Mouse (Mus musculus): Measurements from ENCODE around the gene Snrpd3. TPM values are rescaled to one million over a fixed set of nuclear protein-coding genes. Genes with fewer than 3 reads are reported as not detected.
A peak's percentile ranks its signal among the peaks of the same experiment; 100 is the strongest.

The Snrpd3 gene
- polyA plus RNA-seq, 1 experiment from 2014 or later: 147 TPM

DNA sequence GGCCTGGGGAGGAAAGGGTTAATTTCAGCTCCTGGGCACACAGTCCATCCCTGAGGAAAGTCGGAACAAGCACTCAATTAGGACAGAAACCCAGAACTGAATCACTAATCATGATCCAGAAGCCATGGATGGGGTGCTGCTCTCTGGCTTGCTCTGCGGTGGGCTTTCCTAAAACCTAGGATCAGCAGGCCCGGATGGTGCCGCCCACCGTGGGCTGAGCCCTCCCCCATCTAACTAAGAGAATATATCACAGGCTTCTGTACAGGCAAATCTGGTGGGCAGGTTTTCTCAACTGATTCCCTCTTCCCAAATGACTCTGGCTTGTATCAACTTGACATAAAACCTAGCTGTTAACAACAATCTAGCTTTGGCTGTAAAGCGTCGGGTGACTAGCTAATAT is 30.6 kb downstream of the Snrpd3 start:
- Histone ChIP-seq H3K9me3 (no peaks in the 10 kb centered on the region), H3K9ac (no peak overlapping the region), H3K4me2 (no peak overlapping the region), H3K4me3 (replicated peaks) (no peak overlapping the region), H3K36me3 (no peaks in the 10 kb centered on the region), H3K27me3 (replicated peaks) (no peaks in the 10 kb centered on the region), H3K4me1 (peaks cover 9% of the 10 kb centered on the region; the same call in 1 of the 2 replicates), H3K27ac (no peak overlapping the region)
- 46% methylated on average over 7 of the region's 7 CpGs for WGBS
- no peak for ATAC-seq (ENCODE audit: insufficient read depth, low FRiP score, low read depth)

DNA sequence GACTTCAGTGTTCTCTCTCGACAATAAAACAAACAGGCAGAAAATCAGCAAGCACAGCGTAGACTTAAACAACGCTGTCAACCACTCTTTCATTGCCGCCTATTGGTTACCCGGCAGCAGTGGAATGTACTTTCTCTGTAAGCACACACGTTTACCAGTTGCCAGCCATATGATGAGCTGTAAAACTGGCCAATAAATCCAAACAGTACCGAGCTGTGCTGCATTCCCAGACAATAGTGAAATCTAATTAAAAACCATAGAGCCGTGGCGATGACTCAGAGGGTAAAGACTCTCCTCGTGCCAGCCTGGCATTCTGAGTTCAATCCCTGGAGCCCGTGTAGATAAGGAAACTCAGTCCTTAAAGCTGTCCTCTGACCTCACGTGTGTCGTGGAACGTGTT is 31.1 kb downstream of the Snrpd3 start:
- H3K36me3 ChIP-seq: no peaks in the 10 kb centered on the region
- H3K4me1 ChIP-seq: peaks cover 9% of the 10 kb centered on the region; the same call in 1 of the 2 replicates
- WGBS: 45% methylated on average over 14 of the region's 14 CpGs
- H3K4me3 ChIP-seq (replicated peaks): no peak overlapping the region
- no peak overlapping the region for H3K9ac ChIP-seq
- H3K9me3 ChIP-seq: no peaks in the 10 kb centered on the region
- no peak overlapping the region for H3K27ac ChIP-seq
- no peak for ATAC-seq (ENCODE audit: insufficient read depth, low FRiP score, low read depth)
- H3K4me2 ChIP-seq: no peak overlapping the region
- no peaks in the 10 kb centered on the region for H3K27me3 ChIP-seq (replicated peaks)

DNA sequence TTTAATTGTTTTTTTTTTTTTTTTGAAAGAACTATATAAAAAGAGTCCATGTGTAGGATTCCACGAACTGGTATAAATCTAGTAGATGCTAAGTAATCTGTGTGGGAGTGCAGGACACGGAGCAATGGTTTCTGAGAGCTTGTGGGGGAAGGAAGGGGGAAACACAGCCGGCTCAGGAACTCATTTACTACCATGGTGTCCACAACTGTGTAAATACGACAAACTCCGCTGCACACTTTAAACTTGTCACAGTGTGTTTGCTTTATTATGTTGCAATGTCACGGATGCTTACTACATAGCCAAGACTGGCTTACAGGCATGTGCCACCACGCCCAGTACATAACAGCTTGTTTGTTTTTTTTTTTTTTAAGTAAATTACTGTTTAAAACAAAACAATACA is 32.5 kb downstream of the Snrpd3 start:
- no peak overlapping the region for H3K4me3 ChIP-seq (replicated peaks)
- H3K9ac ChIP-seq: no peak overlapping the region
- no peak for ATAC-seq (ENCODE audit: insufficient read depth, low FRiP score, low read depth)
- 45% methylated on average over 7 of the region's 7 CpGs for WGBS
- no peak overlapping the region for H3K4me2 ChIP-seq
- no peak overlapping the region for H3K27ac ChIP-seq
- no peaks in the 10 kb centered on the region for H3K9me3 ChIP-seq
- no peaks in the 10 kb centered on the region for H3K27me3 ChIP-seq (replicated peaks)
- H3K4me1 ChIP-seq: peaks cover 9% of the 10 kb centered on the region; the same call in 1 of the 2 replicates
- no peaks in the 10 kb centered on the region for H3K36me3 ChIP-seq

DNA sequence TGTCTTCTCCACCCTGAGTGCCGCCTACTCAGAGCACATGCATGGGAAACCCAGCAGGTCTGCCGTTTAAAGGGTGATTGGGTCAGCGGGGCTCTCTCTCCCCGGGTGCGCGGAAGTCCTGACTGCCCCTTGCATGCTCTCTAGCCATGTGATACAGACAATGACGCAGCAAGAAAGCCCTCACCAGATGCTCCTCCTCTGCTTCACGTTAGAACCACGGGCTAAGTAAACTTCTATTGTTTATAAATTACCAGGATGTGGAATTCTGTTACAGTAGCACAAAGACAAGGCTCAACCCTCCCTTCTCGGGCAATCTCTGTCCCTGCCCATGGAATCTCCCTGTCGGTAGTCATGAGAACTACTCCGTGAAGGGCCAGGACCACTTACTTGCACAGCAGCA is 33.8 kb downstream of the Snrpd3 start:
- Histone ChIP-seq H3K9me3 (no peaks in the 10 kb centered on the region), H3K4me1 (peaks cover 9% of the 10 kb centered on the region; the same call in 1 of the 2 replicates), H3K27ac (no peak overlapping the region), H3K27me3 (replicated peaks) (no peaks in the 10 kb centered on the region), H3K4me2 (0 out of 2 replicates have a peak overlapping the region, but pooled peaks have one; percentile 17), H3K4me3 (replicated peaks) (no peak overlapping the region), H3K36me3 (no peaks in the 10 kb centered on the region), H3K9ac (no peak overlapping the region)
- 22% methylated on average over 12 of the region's 12 CpGs for WGBS
- peak; percentile 20; the same call in 1 of the 2 replicates for ATAC-seq (ENCODE audit: insufficient read depth, low FRiP score, low read depth)

DNA sequence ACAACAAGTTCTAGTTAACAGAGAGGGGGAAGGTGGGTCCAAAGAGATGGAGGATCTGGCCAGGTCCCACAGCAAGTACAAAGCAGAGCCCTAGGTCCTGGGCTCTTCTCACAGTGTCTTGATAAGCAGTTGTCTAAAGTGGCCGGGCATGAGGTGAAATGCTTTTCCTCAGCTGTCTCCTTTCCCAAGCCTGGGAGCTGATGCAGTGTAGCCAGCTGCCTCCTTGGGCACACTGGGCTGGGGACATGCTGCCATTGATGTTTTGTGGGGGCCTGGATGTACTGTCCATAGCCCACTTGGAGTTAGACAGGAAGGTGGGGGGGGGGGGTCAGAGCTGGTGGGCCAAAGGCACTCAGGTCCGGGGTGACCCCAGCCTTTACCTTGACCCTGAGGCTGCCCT is 34.8 kb downstream of the Snrpd3 start:
- H3K27ac ChIP-seq: no peak overlapping the region
- no peaks in the 10 kb centered on the region for H3K9me3 ChIP-seq
- no peaks in the 10 kb centered on the region for H3K27me3 ChIP-seq (replicated peaks)
- H3K4me2 ChIP-seq: no peak overlapping the region
- H3K9ac ChIP-seq: no peak overlapping the region
- H3K4me3 ChIP-seq (replicated peaks): no peak overlapping the region
- H3K4me1 ChIP-seq: peaks cover 9% of the 10 kb centered on the region; the same call in 1 of the 2 replicates
- WGBS: 61% methylated on average over 2 of the region's 2 CpGs
- no peaks in the 10 kb centered on the region for H3K36me3 ChIP-seq
- no peak for ATAC-seq (ENCODE audit: insufficient read depth, low FRiP score, low read depth)

DNA sequence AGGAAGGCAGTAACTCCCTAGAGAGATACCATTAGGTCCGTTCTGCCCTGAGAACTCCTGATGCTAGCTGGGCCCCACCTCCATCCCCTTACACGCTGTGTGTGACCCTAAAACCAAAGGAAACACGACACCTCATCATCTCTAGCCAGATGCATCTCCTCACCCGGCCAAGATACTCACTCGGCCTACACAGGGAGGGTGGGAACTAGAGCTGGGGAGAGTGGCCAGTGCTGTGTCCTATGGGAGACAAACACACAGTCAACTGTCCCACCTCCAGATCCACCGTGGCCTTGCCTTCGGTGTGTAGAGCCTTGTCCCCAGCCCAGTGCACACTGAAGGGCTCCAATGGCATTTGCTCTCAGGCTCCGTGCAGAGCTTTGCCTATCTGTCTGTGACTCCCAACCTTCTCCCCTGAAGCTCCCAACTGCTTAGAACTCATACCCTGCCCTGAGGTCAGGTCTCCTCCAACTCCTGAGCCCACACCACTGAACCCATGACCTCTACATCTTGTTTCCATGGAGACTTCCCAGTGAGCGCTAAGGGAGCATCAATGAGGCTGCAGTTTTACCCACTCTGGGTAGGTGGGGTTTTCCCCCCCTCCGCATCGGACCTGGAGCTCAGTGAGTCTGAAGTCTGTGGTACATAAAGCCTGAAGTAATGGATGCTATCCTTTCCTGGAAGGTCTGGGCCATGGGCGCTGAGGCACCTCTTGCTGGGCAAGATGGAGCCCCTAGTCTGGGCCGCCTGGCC is 35.5 kb downstream of the Snrpd3 start:
- no peak overlapping the region for H3K9ac ChIP-seq
- H3K36me3 ChIP-seq: no peaks in the 10 kb centered on the region
- no peak overlapping the region for H3K4me3 ChIP-seq (replicated peaks)
- WGBS: 62% methylated on average over 13 of the region's 13 CpGs
- no peaks in the 10 kb centered on the region for H3K27me3 ChIP-seq (replicated peaks)
- no peak overlapping the region for H3K4me2 ChIP-seq
- H3K27ac ChIP-seq: no peak overlapping the region
- ATAC-seq (ENCODE audit: insufficient read depth, low FRiP score, low read depth): no peak
- peaks cover 9% of the 10 kb centered on the region; the same call in 1 of the 2 replicates for H3K4me1 ChIP-seq
- no peaks in the 10 kb centered on the region for H3K9me3 ChIP-seq

DNA sequence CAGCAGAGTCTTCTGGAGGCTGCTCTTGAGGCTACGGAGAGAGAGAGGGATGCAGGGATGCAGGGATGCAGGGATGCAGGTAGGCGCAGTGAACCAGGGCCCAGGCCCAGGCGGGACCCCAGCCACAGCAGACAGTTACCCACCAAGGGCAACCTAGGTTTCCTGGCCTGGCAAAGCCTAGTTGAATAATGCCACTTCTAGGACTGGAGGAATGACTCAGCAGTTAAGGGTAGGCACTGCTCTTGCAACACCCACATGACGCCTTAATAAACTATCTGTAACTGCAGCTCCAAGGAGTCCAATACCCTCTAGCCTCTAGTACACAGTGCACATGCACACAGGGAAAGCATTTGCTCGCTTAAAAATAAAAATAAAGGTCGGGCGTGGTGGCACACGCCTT is 36.7 kb downstream of the Snrpd3 start:
- no peak overlapping the region for H3K4me2 ChIP-seq
- H3K9me3 ChIP-seq: no peaks in the 10 kb centered on the region
- 89% methylated on average over 8 of the region's 8 CpGs for WGBS
- H3K36me3 ChIP-seq: no peaks in the 10 kb centered on the region
- no peak overlapping the region for H3K9ac ChIP-seq
- peaks cover 6% of the 10 kb centered on the region; the same call in 1 of the 2 replicates for H3K27me3 ChIP-seq (replicated peaks)
- no peak overlapping the region for H3K27ac ChIP-seq
- peaks cover 9% of the 10 kb centered on the region for H3K4me1 ChIP-seq
- no peak overlapping the region for H3K4me3 ChIP-seq (replicated peaks)
- no peak for ATAC-seq (ENCODE audit: insufficient read depth, low FRiP score, low read depth)

DNA sequence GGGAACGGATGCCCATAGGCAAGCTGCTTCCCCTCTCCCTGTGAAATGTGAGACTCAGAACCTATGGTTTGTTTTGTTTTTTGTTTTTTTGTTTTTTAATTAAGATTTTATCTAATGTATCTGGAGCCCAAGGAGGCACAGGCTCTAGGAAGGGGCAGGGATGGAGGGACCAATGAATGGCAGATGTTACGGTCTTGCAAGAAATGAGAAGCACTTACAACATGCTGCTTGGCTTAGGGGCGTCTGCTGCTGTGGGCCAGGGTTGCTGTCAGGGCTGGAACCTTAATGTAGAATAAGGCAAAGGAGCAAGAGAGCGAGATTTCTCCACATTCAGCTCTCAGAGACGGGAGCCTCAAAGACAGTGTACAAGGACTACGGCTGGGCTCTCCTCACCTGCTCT is 38.2 kb downstream of the Snrpd3 start:
- Histone ChIP-seq H3K9ac (no peak overlapping the region), H3K27ac (no peak overlapping the region; the same call in 1 of the 2 replicates), H3K36me3 (no peaks in the 10 kb centered on the region), H3K9me3 (no peaks in the 10 kb centered on the region), H3K4me2 (no peak overlapping the region), H3K4me3 (replicated peaks) (no peak overlapping the region), H3K27me3 (replicated peaks) (peaks cover 19% of the 10 kb centered on the region), H3K4me1 (peaks cover 24% of the 10 kb centered on the region)
- 75% methylated on average over 6 of the region's 6 CpGs for WGBS
- ATAC-seq (ENCODE audit: insufficient read depth, low FRiP score, low read depth): no peak

DNA sequence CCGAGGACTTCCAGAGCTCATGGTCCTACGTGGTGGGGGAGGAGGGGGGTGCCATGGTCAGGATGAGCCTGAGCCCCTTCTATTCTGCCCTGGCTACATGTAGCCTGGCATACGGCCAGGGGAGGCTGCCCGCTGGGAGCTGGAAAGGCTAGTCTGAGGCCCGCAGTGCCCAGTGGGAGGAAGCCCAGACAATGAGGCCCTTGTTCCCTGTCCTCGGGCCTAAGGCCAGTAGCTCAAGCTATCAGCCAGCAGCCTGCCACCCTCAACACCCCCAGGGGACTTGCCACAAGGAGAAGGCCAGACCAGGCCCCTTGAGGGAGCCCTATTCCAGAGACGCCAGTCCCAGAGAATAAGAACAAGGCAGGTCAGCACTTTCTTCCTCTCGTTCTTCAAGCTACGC is 38.7 kb downstream of the Snrpd3 start:
- Histone ChIP-seq H3K36me3 (no peaks in the 10 kb centered on the region), H3K27ac (peak overlapping the region; percentile 5), H3K9ac (no peak overlapping the region), H3K27me3 (replicated peaks) (peaks cover 23% of the 10 kb centered on the region), H3K4me2 (no peak overlapping the region), H3K4me1 (peaks cover 23% of the 10 kb centered on the region), H3K9me3 (no peaks in the 10 kb centered on the region), H3K4me3 (replicated peaks) (no peak overlapping the region)
- ATAC-seq (ENCODE audit: insufficient read depth, low FRiP score, low read depth): peak; percentile 57; the same call in 1 of the 2 replicates
- WGBS: 63% methylated on average over 9 of the region's 9 CpGs

DNA sequence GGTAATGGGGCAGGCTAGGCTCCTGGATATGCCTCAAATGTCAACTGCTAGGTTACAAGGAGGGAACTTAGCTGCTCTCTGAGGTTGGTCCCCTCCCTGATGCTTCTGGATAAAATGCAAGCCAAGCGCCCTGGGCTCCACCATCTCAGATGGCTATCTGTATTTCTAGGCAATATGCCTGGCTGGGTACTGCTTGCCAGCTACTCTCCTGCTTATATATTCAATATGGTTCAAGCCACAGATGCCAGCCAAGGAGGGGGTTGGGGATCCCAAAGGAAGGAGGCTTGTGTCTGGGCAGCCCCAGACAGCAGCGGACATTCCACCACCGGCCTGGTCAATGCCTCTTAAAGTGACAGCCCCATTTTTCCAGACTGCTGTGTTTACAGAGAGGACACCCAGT is 41.2 kb downstream of the Snrpd3 start:
- ATAC-seq (ENCODE audit: insufficient read depth, low FRiP score, low read depth): no peak
- Histone ChIP-seq H3K9me3 (no peaks in the 10 kb centered on the region), H3K27me3 (replicated peaks) (peaks cover 27% of the 10 kb centered on the region), H3K4me1 (peaks cover 16% of the 10 kb centered on the region; the same call in 1 of the 2 replicates), H3K9ac (no peak overlapping the region), H3K4me2 (no peak overlapping the region), H3K27ac (no peak overlapping the region), H3K36me3 (no peaks in the 10 kb centered on the region), H3K4me3 (replicated peaks) (no peak overlapping the region)
- WGBS: 41% methylated on average over 3 of the region's 3 CpGs

DNA sequence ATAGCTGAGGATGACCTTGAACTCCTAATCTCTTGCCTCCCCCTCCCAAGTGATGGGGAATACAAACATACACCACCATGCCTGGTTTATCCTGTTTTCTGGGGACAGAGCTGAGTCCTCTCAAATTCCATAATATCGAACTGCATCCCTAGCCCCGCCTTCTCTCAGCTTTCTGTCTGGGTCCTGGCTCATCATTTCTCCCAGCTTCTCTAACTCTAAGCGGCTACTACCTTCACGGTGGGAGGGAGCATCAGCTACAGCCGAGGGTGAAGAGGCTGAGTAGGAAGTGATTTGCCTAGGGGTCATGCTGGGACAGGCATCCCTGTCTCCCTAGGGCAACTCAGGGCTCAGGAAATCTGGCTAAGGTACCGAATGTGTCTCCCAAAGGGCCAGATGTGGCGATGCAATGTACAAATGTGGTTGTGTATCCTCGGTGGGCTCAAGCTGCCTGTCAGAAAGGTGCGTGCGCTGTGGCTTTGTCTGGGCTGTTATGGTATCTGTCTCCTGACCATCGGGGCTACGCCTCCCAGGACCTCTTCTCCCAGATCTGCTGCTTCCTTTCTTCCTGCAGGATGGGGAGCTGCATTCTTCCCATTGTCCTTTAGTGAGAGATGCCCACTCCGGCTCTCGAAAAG is 41.8 kb downstream of the Snrpd3 start:
- Histone ChIP-seq H3K9ac (no peak overlapping the region), H3K9me3 (no peaks in the 10 kb centered on the region), H3K4me1 (peaks cover 16% of the 10 kb centered on the region; the same call in 1 of the 2 replicates), H3K27ac (no peak overlapping the region), H3K4me3 (replicated peaks) (peak overlapping the region; percentile 56), H3K27me3 (replicated peaks) (peaks cover 27% of the 10 kb centered on the region), H3K4me2 (peak overlapping the region; percentile 98), H3K36me3 (no peaks in the 10 kb centered on the region)
- WGBS: 4% methylated on average over 14 of the region's 14 CpGs
- no peak for ATAC-seq (ENCODE audit: insufficient read depth, low FRiP score, low read depth)
